Mouse (Mus musculus) kidney, adult 2 months (tissue): ENCODE results near the gene Birc7. TPM values are rescaled to one million over a fixed set of nuclear protein-coding genes. Genes with fewer than 3 reads are reported as not detected.

Experiments
- DNase-seq: peaks from one replicate; pipeline ENCODE4 v3.0.0; 2021
- H3K27ac ChIP-seq: fragments of 200-500 bp; 2 replicates; pipeline ENCODE4 v1.5.1; 2012; ENCODE audit warnings: low read depth, low read length, control low read depth, inconsistent platforms; ENCODE audit not compliant: insufficient read depth
- H3K27me3 ChIP-seq: fragments of 200-500 bp; replicated peaks from 2 replicates; pipeline ENCODE4 v1.6.1; 2012; ENCODE audit warnings: mild to moderate bottlenecking, moderate library complexity, low read length, inconsistent platforms; ENCODE audit not compliant: control insufficient read depth, insufficient read depth
- H3K36me3 ChIP-seq: fragments of 200-500 bp; 2 replicates; pipeline ENCODE4 v1.6.1; 2012; ENCODE audit warnings: mild to moderate bottlenecking, moderate library complexity, low read length, inconsistent platforms; ENCODE audit not compliant: control insufficient read depth, insufficient read depth
- H3K4me1 ChIP-seq: fragments of 200-500 bp; 2 replicates; pipeline ENCODE4 v1.6.1; 2011; ENCODE audit warnings: low read length; ENCODE audit not compliant: control insufficient read depth, insufficient read depth
- H3K4me3 ChIP-seq: fragments of 200-500 bp; 2 replicates; pipeline ENCODE4 v1.5.1; 2011; ENCODE audit warnings: mild to moderate bottlenecking, low read depth, low read length, control low read depth; ENCODE audit not compliant: insufficient read depth
- CTCF ChIP-seq: fragments of 200-500 bp; conservative IDR thresholded peaks from 2 replicates; pipeline ENCODE4 v1.5.1; 2011; ENCODE audit warnings: low read depth, mild to moderate bottlenecking, control low read depth, low read length, moderate library complexity, mixed read lengths; ENCODE audit not compliant: insufficient read depth, insufficient read length
- POLR2A ChIP-seq: fragments of 200-500 bp; IDR thresholded peaks from one replicate; pipeline ENCODE4 v1.6.1; 2011; ENCODE audit warnings: low read depth, low read length, control low read depth
- WGBS: fragments of 180-500 bp; shearing (Covaris S2); methylation state at CpG from one replicate; pipeline ENCODE4 v1.1.7; 2018; 5-methylcytosine and 5-hydroxymethylcytosine counted together
- polyA plus RNA-seq: library from polyadenylated mRNA; depleted of rRNA; stranded (reverse); fragments of >200 nt; gene quantifications from 2 replicates; pipeline ENCODE4 v1.2.3, GENCODE M21; 2012

Birc7 gene
- polyA plus RNA-seq, 1 experiment: not detected

GRCm38 (mm10) chr2:180910928-180911327 is 17.9 kb upstream of the Birc7 start:
- H3K4me1 ChIP-seq: no peaks in the 10 kb centered on the region
- no peak for DNase-seq
- TF ChIP-seq POLR2A: no peak
- TF ChIP-seq CTCF: no peak
- peaks cover 2% of the 10 kb centered on the region; the same call in 1 of the 2 replicates for H3K36me3 ChIP-seq
- 92% methylated on average over 12 of the region's 12 CpGs for WGBS
- H3K27ac ChIP-seq: no peak overlapping the region
- no peaks in the 10 kb centered on the region for H3K27me3 ChIP-seq
- no peak overlapping the region for H3K4me3 ChIP-seq

- Histone ChIP-seq H3K27ac (no peak overlapping the region), H3K27me3 (no peaks in the 10 kb centered on the region), H3K4me3 (no peak overlapping the region), H3K4me1 (no peaks in the 10 kb centered on the region; the same call in 1 of the 2 replicates), H3K36me3 (no peaks in the 10 kb centered on the region; the same call in 1 of the 2 replicates)
- WGBS: 75% methylated on average over 3 of the region's 3 CpGs
- TF ChIP-seq CTCF (no peak), POLR2A (no peak)
- DNase-seq: no peak
These were observed 12.9 kb upstream of the Birc7 start for GRCm38 (mm10) chr2:180915886-180916433.

- peak overlapping the region; percentile 97 for H3K4me3 ChIP-seq
- H3K27ac ChIP-seq: peak overlapping the region; percentile 47
- TF ChIP-seq POLR2A (no peak), CTCF (no peak)
- H3K27me3 ChIP-seq: no peaks in the 10 kb centered on the region
- WGBS: under 1% methylated on average over 61 of the region's 61 CpGs
- DNase-seq: no peak
- peaks cover 4% of the 10 kb centered on the region; the same call in 1 of the 2 replicates for H3K4me1 ChIP-seq
- no peaks in the 10 kb centered on the region for H3K36me3 ChIP-seq
These were observed 8.7 kb upstream of the Birc7 start for GRCm38 (mm10) chr2:180919913-180920809.

GRCm38 (mm10) chr2:180920810-180921400 is 7.9 kb upstream of the Birc7 start, which contains the start of gene Ythdf1:
Gene Ythdf1, minus strand, starts transcription at chr2:180920949.
- no peaks in the 10 kb centered on the region for H3K36me3 ChIP-seq
- H3K4me1 ChIP-seq: peaks cover 4% of the 10 kb centered on the region; the same call in 1 of the 2 replicates
- peak within 1 kb of the TSS; percentile 60 for H3K27ac ChIP-seq
- no peak for TF ChIP-seq CTCF
- peak; percentile 57 for TF ChIP-seq POLR2A
- under 1% methylated on average over 56 of the region's 56 CpGs for WGBS
- peak; percentile 98 for DNase-seq
- H3K4me3 ChIP-seq: peak within 1 kb of the TSS; percentile 97
- no peaks in the 10 kb centered on the region for H3K27me3 ChIP-seq

DNA sequence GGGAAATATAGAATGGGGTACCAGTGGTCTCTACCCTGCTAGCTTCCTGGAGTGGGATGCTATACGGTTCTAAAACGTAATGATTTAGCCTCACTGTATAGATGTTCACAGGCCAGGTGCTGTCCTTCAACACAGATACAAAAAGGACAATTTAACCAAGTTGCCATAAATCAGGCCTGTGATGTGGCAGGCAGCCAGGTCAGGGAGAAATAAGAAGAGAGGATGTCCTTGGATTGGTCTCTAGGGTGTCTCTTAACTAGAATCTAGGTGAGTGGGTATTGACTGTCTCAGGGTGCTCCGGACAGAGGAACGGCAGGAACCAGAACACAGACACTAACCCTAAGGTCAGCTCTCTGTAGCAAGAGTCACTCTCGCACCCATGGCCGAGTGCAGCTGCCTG is 6.1 kb upstream of the Birc7 start:
- Histone ChIP-seq H3K27me3 (no peaks in the 10 kb centered on the region), H3K4me1 (peaks cover 4% of the 10 kb centered on the region; the same call in 1 of the 2 replicates), H3K4me3 (no peak overlapping the region), H3K27ac (no peak overlapping the region), H3K36me3 (no peaks in the 10 kb centered on the region)
- no peak for DNase-seq
- TF ChIP-seq POLR2A (no peak), CTCF (no peak)
- 91% methylated on average over 6 of the region's 6 CpGs for WGBS

- peak; percentile 75 for DNase-seq
- no peaks in the 10 kb centered on the region for H3K36me3 ChIP-seq
- no peak overlapping the region for H3K27ac ChIP-seq
- H3K27me3 ChIP-seq: no peaks in the 10 kb centered on the region
- no peak overlapping the region for H3K4me3 ChIP-seq
- peaks cover 4% of the 10 kb centered on the region; the same call in 1 of the 2 replicates for H3K4me1 ChIP-seq
- TF ChIP-seq POLR2A (no peak), CTCF (peak; percentile 100)
- 11% methylated on average over 4 of the region's 4 CpGs for WGBS
These were observed 3.6 kb upstream of the Birc7 start for GRCm38 (mm10) chr2:180925176-180925575.
